Comparison of ENCODE assay signal across 23 mouse cellular contexts in the genomic region with DNA sequence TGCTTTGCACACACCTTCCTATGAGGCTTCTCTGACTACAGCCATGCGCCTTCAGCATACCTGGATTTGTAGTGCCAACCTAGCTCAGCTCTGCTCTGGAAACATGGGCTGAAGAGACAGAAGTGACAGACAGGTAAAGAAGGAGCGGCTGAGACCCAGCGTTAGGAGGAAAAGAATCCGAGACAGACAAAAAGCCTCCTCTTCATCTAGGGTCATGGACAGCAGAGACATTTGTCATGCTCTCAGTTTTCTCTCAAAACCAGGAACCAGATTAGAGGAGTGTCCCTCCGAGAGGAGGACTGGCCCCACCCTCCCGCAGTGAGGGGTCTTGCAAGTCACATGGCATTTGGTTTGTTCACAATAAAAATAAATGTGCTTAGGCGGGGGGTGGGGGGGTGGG.
A peak's percentile ranks its signal among the peaks of the same experiment; 100 is the strongest.
DNase-seq lines count a peak whose midpoint lies in the region; ATAC-seq lines count a peak whose summit lies in the region.
"Had no signal": no experiment of that assay in that cellular context is flagged by ENCODE, and none has a peak within 500 bp of the region (broad histone marks: within the 10 kb centered on the region; RNA-seq: fewer than 3 reads in every experiment).

No protein-coding gene starts in this region.

- H3K4me2 ChIP-seq in forebrain, embryonic 11.5 days (ENCODE audit: low read depth, low read length, severe bottlenecking): no peak overlapping the region
- H3K4me2 ChIP-seq in midbrain, embryonic 11.5 days: no peak overlapping the region
- H3K4me2 ChIP-seq in midbrain, embryonic 15.5 days: no peak overlapping the region
- H3K4me2 ChIP-seq in embryonic facial prominence, embryonic 13.5 days: no peak overlapping the region
- no peak overlapping the region for H3K4me2 ChIP-seq in limb, embryonic 12.5 days
- H3K4me2 ChIP-seq: liver, embryonic 15.5 days had no signal

- 0 out of 2 replicates have a peak overlapping the region, but pooled peaks have one; percentile 44 for H3K27ac ChIP-seq in forebrain, embryonic 10.5 days
- H3K27ac ChIP-seq in forebrain, embryonic 11.5 days (ENCODE audit: low read depth, low read length): no peak overlapping the region
- H3K27ac ChIP-seq in midbrain, embryonic 11.5 days (ENCODE audit: low read depth, low read length): no peak overlapping the region
- H3K27ac ChIP-seq in midbrain, embryonic 15.5 days: no peak overlapping the region
- H3K27ac ChIP-seq in embryonic facial prominence, embryonic 13.5 days: peak overlapping the region; percentile 44; the same call in 1 of the 2 replicates
- H3K27ac ChIP-seq in limb, embryonic 12.5 days: peak overlapping the region; percentile 37; the same call in 1 of the 2 replicates
- H3K27ac ChIP-seq: heart, adult 2 months; liver, embryonic 15.5 days; midbrain, embryonic 10.5 days had no signal

- 69% methylated on average over 7 of the region's 7 CpGs for WGBS in forebrain, embryonic 10.5 days
- 72% methylated on average over 7 of the region's 7 CpGs for WGBS in forebrain, embryonic 11.5 days
- 55% methylated on average over 7 of the region's 7 CpGs for WGBS in midbrain, embryonic 11.5 days
- 48% methylated on average over 7 of the region's 7 CpGs for WGBS in midbrain, embryonic 15.5 days
- WGBS in embryonic facial prominence, embryonic 13.5 days: 51% methylated on average over 7 of the region's 7 CpGs
- 43% methylated on average over 7 of the region's 7 CpGs for WGBS in limb, embryonic 12.5 days

- H3K36me3 ChIP-seq in forebrain, embryonic 10.5 days (replicated peaks): no peaks in the 10 kb centered on the region
- H3K36me3 ChIP-seq in forebrain, embryonic 11.5 days (ENCODE audit: control insufficient read depth, insufficient read depth, low read length): no peaks in the 10 kb centered on the region
- H3K36me3 ChIP-seq in midbrain, embryonic 11.5 days (ENCODE audit: control insufficient read depth, insufficient read depth, low read length): no peaks in the 10 kb centered on the region
- H3K36me3 ChIP-seq in midbrain, embryonic 15.5 days (replicated peaks): no peaks in the 10 kb centered on the region
- H3K36me3 ChIP-seq in embryonic facial prominence, embryonic 13.5 days: no peaks in the 10 kb centered on the region
- H3K36me3 ChIP-seq in limb, embryonic 12.5 days: no peaks in the 10 kb centered on the region
- H3K36me3 ChIP-seq: liver, embryonic 15.5 days; midbrain, embryonic 10.5 days had no signal

- no peak overlapping the region for H3K9ac ChIP-seq in forebrain, embryonic 11.5 days (ENCODE audit: low read length)
- no peak overlapping the region for H3K9ac ChIP-seq in midbrain, embryonic 11.5 days (ENCODE audit: low read length)
- no peak overlapping the region for H3K9ac ChIP-seq in midbrain, embryonic 15.5 days
- H3K9ac ChIP-seq in embryonic facial prominence, embryonic 13.5 days: no peak overlapping the region
- no peak overlapping the region for H3K9ac ChIP-seq in limb, embryonic 12.5 days (replicated peaks)
- H3K9ac ChIP-seq: forebrain, postnatal 0 days; liver, embryonic 15.5 days had no signal

- H3K4me1 ChIP-seq in forebrain, embryonic 10.5 days: peaks cover 37% of the 10 kb centered on the region
- H3K4me1 ChIP-seq in forebrain, embryonic 11.5 days (replicated peaks; ENCODE audit: control insufficient read depth, insufficient read depth, low read length): peaks cover 2% of the 10 kb centered on the region; the same call in 1 of the 2 replicates
- no peaks in the 10 kb centered on the region; the same call in 1 of the 2 replicates for H3K4me1 ChIP-seq in midbrain, embryonic 11.5 days (ENCODE audit: control insufficient read depth, insufficient read depth, low read length)
- H3K4me1 ChIP-seq in midbrain, embryonic 15.5 days: no peaks in the 10 kb centered on the region
- peaks cover 37% of the 10 kb centered on the region for H3K4me1 ChIP-seq in embryonic facial prominence, embryonic 13.5 days
- peaks cover 41% of the 10 kb centered on the region for H3K4me1 ChIP-seq in limb, embryonic 12.5 days (replicated peaks)
- H3K4me1 ChIP-seq: liver, embryonic 15.5 days had no signal

- no peak for DNase-seq in forebrain, embryonic 10.5 days (ENCODE audit: extremely low spot score, low spot score)
- DNase-seq in forebrain, embryonic 11.5 days (ENCODE audit: low spot score): no peak
- DNase-seq in midbrain, embryonic 11.5 days (ENCODE audit: low spot score, missing footprints): no peak
- no peak for DNase-seq in gastrocnemius, postnatal 25 days
- DNase-seq: adrenal gland, adult 8-10 months; cerebellum, adult 18-20 months; cerebellum, postnatal 25 days; forebrain, postnatal 0 days; gastrocnemius, postnatal 14 days; heart, adult 2 months; heart, postnatal 14 days; kidney, postnatal 36 days; liver; lung, postnatal 4 days; right cerebral cortex, postnatal 14 days; spleen, adult 18-20 months had no signal

- ATAC-seq in forebrain, embryonic 11.5 days (replicated peaks; ENCODE audit: low FRiP score): no peak
- ATAC-seq in midbrain, embryonic 11.5 days (ENCODE audit: low FRiP score): peak; percentile 24; the same call in 1 of the 2 replicates
- no peak for ATAC-seq in midbrain, embryonic 15.5 days (replicated peaks)
- ATAC-seq in embryonic facial prominence, embryonic 13.5 days (ENCODE audit: insufficient number of reproducible peaks, insufficient read depth, low FRiP score, low TSS enrichment, low read depth): no peak
- no peak for ATAC-seq in limb, embryonic 12.5 days (ENCODE audit: insufficient number of reproducible peaks, insufficient read depth, low FRiP score, low TSS enrichment, low read depth)
- ATAC-seq in megakaryocyte, adult 5-6 weeks (ENCODE audit: poor library complexity, severe bottlenecking): no peak
- ATAC-seq: forebrain, postnatal 0 days; intestine, postnatal 0 days had no signal

- H3K4me3 ChIP-seq in forebrain, embryonic 10.5 days: no peak overlapping the region
- no peak overlapping the region for H3K4me3 ChIP-seq in forebrain, embryonic 11.5 days (ENCODE audit: low read depth, low read length)
- no peak overlapping the region for H3K4me3 ChIP-seq in midbrain, embryonic 11.5 days (ENCODE audit: low read depth, low read length)
- no peak overlapping the region for H3K4me3 ChIP-seq in midbrain, embryonic 15.5 days
- no peak overlapping the region for H3K4me3 ChIP-seq in embryonic facial prominence, embryonic 13.5 days
- H3K4me3 ChIP-seq in limb, embryonic 12.5 days (replicated peaks): no peak overlapping the region
- H3K4me3 ChIP-seq: heart, adult 2 months; liver, embryonic 15.5 days; midbrain, embryonic 10.5 days had no signal

- H3K9me3 ChIP-seq in forebrain, embryonic 10.5 days: no peaks in the 10 kb centered on the region
- no peaks in the 10 kb centered on the region; the same call in 1 of the 2 replicates for H3K9me3 ChIP-seq in forebrain, embryonic 11.5 days (ENCODE audit: control insufficient read depth, low read length)
- no peaks in the 10 kb centered on the region for H3K9me3 ChIP-seq in midbrain, embryonic 11.5 days (ENCODE audit: control insufficient read depth, low read length)
- H3K9me3 ChIP-seq in midbrain, embryonic 15.5 days: no peaks in the 10 kb centered on the region
- peaks cover 4% of the 10 kb centered on the region; the same call in 1 of the 2 replicates for H3K9me3 ChIP-seq in embryonic facial prominence, embryonic 13.5 days
- no peaks in the 10 kb centered on the region for H3K9me3 ChIP-seq in limb, embryonic 12.5 days
- H3K9me3 ChIP-seq: liver, embryonic 15.5 days had no signal

- no peaks in the 10 kb centered on the region for H3K27me3 ChIP-seq in forebrain, embryonic 10.5 days (ENCODE audit: poor library complexity, severe bottlenecking)
- no peaks in the 10 kb centered on the region for H3K27me3 ChIP-seq in forebrain, embryonic 11.5 days (ENCODE audit: control insufficient read depth, insufficient read depth, low read length)
- no peaks in the 10 kb centered on the region for H3K27me3 ChIP-seq in midbrain, embryonic 11.5 days (ENCODE audit: control insufficient read depth, insufficient read depth, low read length)
- H3K27me3 ChIP-seq in midbrain, embryonic 15.5 days (replicated peaks): no peaks in the 10 kb centered on the region
- H3K27me3 ChIP-seq in embryonic facial prominence, embryonic 13.5 days: no peaks in the 10 kb centered on the region
- H3K27me3 ChIP-seq in limb, embryonic 12.5 days: no peaks in the 10 kb centered on the region
- H3K27me3 ChIP-seq: liver, embryonic 15.5 days had no signal

Comparison
In these comparisons a context has a peak if more than half of its experiments do, and no peak if none do; other contexts are left out.
1. H3K27ac ChIP-seq: peak in forebrain, embryonic 10.5 days (single experiment), embryonic facial prominence, embryonic 13.5 days (single experiment) and limb, embryonic 12.5 days (single experiment); none in forebrain, embryonic 11.5 days (single experiment), midbrain, embryonic 11.5 days (single experiment) and midbrain, embryonic 15.5 days (single experiment).